Mouse (Mus musculus) retina, embryonic 14.5 days (tissue): ENCODE results near the gene Gpr155.

ENCODE experiments used
- DNase-seq: peaks from one replicate; pipeline ENCODE4 v3.0.0-alpha.2; 2015; ENCODE audit warnings: low spot score

Gpr155 gene

DNA sequence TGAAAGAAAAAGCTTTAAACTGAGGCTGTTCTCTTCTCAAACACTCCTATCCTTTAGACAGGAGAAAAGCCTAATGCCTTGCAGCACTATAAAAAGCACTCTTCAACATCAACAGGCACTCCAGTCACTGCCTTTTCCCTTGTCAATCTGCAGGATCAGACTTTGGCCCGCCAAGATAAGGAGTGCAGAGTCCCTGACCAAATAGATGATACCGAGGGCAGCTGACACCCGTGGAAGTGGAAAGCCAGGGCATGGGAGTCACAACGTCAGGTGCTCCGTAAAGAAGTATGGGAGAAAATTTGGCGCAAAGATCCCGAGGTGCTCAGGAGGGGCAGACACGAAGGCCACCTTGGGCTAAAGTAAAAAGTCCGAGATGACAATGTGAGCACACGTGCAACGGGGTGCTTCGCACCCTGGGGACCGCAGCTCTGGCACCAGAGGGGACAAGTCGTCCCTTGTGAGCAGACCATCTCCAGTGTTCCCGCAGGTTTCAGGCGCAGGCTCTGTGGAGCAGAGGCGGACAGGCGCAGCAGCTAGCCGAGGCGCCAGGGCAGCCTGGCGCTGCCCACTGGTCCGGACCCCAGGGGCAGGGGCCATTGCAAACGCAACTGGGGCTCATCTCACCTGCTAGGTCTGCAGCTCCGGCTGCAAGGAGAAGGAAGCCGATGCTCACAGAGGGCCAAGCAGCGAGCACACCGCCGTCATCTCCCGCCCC lies 574 bp downstream of the Gpr155 start:
- peak; percentile 8 for DNase-seq

DNA sequence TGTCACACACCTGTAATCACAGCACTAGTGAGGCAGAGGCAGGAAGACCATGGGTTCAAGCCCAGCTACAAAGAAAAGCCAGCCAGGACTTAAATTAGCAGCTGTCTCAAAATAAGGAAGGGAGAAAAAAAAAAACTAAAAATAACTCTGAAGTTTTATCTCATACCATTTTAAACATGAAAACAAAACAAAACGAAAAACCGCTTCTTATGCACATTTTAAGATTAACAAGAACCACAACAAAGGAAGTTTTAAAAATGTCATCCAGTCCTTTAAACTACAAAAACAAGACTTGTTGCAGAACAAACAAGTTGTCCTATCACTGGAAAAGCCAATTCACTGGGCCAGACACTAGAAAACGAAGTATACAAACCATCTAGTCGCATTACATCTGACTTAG lies 1.2 kb downstream of the Gpr155 start:
- DNase-seq: no peak

DNA sequence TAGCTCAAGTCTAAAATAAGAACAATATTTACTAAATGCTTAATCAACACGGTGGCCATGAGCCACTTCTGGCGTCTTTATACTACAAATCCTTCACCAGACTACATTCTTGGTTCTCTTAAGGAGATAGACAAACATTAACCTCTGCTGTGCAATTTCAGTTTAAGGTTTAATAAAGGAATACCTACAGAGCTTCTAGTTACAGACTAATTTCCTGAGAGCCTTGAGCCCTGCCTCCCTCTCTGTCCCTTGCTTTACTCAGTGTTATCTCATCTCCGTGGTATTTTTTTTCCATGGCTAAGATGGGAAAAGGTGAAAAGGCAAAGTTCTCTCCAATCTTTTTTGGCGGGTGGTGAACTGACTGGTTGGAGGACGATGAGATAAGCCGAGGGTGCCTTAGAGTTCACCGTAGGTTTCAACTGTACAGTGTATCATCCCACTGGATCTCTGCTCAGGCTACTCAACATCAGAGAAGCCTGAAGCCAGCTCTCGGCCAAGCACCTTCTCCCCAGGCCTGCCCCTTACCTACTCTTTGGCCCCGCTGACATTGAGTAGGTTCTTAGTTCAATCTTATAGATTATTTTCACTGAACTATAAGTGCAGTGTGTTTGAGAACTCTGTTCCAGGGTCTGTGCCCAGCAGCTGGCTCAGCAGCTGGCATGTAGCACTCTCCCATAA lies 5.9 kb downstream of the Gpr155 start:
- no peak for DNase-seq

DNA sequence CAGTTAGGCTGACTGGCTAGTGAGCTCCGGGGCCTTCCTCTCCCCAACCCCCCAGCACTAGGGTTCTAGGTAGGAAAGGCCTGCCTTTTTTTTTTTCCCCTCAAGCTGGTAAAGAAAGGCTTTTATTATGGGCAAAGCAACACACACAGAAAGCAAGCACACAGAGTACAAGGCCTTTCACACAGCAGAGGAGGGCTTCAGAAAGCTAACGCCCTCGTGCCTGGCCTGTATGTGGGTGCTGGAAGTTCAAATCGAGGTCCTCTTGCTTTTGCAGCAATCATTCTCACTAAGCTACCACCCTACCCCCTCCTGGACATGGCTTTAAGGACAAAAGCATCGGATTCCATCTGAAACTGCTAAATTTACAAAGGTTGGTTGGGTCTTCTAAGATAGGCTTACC lies 6.7 kb downstream of the Gpr155 start:
- no peak for DNase-seq

DNA sequence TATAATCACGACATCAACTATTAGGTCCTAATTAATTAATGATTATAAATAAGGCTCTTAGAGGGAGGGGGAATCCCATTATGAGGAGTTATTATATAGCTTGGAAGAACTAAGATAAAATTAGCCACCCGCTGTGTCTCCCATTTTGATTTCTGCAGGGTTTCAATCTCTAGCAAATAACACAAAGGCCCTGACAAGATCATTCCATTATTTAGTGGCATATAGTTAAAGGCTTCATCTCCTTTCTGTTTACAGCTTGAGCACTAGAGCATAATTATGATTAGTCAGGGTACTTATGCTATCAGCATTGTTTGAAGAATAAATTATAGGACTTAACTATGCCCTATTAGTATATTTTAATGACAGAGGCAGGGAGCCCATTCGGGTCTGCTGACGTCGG lies 8.0 kb downstream of the Gpr155 start:
- no peak for DNase-seq

DNA sequence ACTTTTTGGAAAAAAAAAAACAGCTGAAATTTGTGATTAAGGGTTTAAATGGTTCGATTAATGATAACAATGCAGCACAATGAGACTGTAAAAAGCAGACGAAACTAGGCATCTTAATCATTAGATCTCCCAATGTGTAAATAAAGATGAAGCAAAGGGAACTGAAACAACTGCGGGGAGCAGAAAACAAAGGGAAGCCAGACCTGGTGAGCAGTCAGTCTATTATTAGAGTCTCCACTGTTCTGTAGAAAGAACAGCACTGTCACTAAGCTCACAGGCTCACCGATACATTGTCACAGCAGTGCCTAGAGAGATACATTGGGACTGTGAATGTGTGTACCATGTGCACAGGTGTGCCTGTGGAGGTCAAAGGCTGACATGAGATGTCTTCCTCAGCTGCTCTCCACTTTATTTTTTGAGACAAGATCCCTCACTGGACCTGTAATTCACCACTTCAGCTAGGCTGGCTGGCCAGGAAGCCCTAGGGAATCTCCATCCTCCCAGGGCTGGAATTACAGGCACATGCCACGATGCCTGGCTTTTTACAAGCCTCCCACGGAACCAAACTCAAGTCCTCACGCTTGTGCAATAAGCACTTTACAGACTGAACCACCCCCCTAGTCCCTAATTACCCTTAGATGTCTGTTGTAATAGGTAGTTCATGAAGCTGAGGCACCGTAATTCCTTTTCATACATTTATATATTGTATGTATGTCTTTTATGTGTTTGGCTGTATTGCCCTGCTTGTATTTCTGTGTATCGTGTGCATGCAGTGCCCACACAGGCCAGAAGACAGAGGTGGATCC lies 14.6 kb downstream of the Gpr155 start:
- DNase-seq: no peak

DNA sequence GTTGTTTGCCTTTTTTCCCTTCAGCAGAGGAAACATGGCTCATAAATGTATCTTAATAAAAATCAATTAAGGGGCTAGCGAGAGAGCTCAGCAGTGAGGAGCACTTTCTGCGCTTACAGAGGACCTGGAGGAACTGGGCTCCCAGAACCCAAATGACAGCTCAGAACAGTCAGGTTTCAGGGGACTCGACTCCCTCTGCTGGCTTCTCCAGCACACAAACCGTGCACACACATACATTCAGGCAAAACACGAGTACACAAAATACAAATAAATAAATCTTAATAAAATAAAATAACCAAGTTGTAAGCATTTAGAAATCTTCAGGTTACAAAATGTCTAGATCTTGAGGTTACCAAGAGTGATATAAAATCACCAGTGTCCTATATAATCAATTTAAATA lies 22.9 kb downstream of the Gpr155 start:
- DNase-seq: no peak

DNA sequence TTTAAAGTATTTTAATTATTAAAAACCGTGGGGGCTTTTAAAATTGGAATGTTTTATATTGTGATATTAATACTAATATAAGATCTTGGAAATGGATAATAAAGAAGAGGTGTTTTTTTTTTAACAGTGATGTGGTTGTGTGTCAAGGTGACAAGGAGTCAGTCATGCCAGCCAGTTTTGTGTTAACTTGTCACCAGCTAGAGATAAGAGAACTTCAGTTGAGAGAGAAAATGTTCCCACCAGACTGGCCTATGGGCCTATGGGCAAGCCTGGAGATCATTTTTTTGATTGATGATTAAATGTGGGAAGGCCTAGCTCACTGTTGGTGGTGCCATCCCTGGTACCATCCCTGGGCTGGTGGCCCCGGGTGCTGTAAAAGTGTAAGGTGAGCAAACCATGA lies 25.8 kb downstream of the Gpr155 start:
- no peak for DNase-seq

DNA sequence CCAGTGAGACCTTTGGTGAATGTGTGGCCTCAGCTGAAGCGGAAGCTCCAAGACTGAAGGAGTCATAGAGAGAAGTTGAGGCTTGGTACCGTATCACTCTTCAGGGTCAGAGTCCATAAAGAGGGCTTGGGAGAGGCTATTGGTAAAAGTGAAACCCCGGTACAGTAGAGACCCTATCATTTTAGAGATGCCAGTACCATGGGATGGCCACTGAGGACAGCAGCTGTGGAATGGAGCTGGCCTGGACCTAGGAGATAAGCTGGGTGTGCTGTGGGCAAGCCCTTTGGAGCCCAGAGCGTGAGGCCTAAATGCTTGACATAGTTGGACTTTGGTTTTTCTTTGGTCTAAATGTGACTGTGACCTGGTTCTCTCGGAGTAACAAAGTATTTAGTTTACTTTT lies 26.4 kb downstream of the Gpr155 start:
- DNase-seq: no peak

DNA sequence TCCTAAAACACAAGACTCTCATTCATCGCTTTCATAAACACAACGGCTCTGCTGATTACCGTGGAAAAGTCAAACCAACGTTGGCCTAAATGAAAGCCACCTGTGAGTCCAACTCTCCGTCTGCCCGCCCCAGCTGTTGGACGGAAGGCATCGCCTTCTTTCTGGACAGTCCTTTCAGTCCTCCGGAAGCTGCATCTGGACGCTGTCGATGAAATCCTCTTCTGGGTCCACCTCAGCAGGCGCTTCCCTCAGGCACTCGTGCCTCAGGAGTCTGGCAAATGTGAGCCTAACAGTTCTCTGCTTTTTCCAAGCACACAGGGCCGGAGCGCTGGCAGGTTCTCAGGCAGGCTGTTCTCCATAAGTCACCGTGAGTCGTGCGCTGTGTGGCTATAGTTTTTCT lies 29.4 kb downstream of the Gpr155 start:
- DNase-seq: no peak

DNA sequence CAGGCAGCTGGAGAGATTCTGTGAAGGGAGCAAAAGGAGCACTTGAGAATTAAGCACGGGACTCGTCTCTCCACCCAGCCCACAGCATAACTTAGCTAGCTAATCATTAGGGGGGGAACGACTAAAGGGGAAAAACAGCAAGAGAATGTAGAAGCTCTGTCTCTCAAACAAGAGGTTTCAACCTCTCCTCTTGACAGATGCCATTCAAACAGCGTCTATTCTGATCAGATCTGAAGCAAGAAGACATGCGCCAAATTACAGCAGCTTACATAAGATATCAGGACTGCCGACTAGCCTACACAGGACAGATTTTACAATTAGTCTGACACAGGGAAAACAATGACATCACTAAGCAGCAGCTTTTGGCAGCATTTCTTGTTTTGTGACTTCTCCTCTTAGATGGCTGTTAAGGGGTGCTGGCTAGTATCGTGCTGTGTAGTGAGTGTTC lies 34.4 kb downstream of the Gpr155 start:
- DNase-seq: no peak

DNA sequence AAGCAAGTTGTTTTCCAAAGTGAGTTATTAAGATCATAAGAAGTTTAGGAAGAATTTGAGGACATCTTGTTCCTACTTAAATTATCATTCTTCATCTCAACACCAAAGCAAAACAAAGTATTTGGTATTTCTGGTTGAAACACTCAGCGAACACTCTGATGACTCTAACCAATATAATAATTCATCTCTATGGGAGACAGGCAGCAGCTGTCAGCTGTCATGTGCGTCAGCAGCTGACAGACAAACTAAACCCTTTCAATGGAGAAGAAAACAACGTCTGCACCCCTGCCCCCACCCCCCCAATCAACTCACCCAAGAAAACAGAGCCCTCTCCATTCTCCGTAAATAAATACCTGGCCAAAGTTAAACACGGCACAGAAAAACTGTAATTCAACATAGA lies 34.9 kb downstream of the Gpr155 start:
- DNase-seq: peak; percentile 26

DNA sequence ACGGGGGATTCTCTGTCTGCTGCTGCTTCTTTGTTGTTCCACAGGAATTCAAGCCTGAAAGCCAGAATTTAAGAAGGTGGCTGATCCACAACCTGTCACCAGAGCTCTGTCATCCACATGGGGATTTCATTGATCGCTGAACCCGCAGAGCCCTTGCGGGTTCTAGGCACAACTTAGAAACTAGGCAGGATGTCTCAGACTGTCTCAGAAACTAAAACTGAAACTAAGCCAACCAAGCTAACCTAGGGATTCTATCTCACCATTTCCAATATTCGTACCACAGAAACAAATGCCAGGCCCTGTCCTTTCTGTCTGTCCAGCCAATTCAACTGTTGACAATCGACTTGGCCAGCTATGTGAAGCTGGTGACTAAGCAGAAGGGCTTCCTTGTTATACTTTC lies 38.2 kb downstream of the Gpr155 start:
- DNase-seq: no peak

DNA sequence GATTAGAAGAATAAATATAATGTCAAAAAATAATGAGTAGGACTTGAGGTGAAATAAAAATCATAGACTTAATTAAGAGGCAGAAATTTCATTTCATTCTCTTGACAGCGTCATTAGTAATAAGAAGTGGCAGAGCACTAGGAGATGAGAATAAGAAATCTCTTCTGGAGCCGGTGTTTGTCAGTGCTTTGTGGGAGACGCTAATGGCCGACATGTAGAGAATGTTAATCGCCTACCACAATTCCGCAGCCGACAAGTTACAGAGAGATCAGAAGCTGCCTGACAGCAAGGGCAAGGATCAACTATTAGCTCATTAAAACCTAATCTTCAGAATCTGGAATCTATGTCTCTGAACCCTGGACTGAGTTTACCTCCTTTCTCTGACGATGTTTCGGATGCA lies 38.6 kb downstream of the Gpr155 start:
- peak; percentile 15 for DNase-seq

DNA sequence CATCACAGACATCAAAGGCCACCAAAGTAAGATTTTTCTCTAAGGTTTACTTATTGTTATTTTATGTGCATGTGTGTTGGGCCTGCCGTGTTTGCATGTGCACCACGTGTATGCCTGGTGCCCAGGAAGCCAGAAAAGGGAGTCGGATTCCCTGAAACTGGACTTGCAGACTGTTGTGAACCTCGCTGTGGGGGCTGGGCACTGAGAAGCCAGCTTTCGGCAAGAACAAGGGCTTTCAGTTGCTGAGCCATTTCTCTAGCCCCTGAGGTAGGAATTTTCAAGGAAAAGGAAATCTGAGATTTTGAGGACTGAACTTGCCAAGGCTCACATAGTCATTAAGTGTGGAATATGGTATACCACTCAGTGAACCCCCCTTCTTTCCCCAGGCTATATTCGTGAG lies 39.2 kb downstream of the Gpr155 start:
- DNase-seq: no peak

DNA sequence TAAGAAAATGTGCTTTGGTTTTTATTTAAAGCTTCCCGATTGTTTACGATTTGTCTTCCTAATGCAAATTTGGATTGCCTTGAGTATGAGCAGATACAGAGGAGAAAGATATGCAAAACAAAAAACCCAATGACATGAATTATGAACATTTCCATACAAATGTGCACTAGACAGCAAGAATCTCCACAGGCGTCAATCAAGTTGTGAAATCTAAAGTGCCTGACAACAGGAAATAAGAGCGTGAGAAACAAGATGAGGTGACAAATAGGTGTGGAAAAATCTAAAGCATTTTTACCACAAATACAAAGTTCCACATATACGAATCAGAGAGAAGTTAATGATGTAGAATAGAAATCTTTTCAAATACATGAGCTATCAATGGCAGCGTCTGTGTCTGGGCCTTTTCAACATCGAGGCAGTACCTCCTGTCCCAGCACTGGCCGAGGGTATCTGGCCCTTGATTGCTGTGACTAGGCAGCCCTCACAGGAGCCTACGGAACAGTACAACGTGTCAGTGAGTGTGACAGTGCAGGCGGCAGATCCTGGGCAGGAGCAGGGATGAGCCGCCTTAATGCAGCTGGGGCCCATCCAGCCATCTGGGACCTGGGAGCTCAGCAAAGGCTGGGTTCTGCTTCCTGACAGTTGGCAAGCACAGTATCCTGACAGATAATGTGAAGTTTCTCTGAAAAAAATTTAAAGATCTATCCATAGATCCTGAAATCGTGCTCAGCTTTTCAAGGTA lies 39.9 kb downstream of the Gpr155 start:
- peak; percentile 24 for DNase-seq

DNA sequence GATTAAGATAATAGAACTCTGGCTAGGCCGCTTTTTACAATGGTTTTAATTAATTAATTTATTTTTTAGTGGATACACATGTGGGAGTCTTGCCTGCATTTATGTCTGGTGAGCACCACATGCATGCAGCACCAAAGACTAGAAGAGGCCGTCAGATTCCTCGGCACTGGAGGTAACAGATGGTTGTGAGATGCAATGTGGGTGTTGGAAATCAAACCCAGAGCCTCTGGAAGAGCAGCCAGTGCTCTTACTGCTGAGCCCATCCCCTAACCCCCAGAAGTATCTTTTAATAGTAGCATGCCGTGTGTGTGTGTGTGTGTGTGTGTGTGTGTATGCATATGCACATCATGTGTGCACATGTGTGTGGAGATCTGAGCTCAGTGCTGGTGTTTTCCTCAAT lies 41.2 kb downstream of the Gpr155 start:
- DNase-seq: no peak

DNA sequence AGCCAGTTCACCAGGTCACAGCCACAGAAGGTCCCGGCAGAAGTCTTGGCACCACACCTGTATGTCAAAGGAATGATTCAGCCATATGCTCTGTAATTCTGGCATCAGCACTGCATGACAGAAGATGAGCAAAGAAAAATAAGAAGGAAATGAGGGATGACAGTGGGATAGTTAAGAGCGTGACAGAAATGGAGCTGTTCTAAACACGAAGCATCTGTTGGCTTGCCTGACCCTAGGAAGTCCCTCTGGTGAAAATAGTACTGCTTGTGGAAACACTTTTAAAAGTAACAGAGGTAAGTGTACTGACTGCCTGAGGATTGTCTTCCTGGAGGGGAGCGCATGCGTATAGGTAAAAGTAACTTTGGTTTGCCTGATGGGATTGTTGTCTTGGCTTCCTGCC lies 42.7 kb downstream of the Gpr155 start:
- no peak for DNase-seq

DNA sequence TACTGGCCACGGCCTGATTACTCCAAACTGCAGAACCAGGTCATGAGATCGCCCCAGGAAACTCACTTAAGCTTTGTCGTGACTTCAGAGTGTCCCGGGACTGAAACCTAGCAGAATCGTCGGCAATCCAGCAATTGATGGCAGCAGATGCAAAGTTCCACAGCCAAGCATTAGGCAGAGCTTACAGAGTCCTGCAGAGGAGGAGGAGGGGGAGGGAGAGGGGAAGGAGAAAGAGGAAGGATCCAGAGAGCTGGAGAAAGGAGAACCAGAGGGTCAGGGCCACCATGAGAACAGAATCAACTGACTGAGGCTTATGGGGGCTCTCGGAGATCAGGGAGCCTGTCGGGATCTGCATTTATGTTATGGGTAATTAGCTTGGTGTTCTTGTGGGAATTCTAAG lies 48.0 kb downstream of the Gpr155 start:
- no peak for DNase-seq

DNA sequence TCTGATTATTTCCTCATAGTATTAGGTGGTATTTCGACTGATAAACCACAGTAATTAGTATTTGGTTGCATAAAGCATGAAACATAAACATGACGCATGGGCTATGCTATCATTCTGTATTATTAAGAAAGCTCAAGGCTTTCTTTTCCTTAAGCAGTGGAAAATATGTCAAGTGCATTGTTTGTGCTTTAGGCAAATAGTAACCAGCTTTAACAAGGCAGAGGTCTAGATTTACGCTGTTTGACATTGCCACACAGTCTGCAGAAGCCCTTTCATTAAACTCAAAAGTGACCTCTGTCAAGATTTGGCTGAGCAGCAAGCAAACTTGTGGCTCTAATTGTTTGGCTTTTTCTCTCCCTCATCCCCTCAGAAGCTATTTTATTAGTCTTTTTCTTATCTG lies 50.4 kb downstream of the Gpr155 start:
- no peak for DNase-seq

DNA sequence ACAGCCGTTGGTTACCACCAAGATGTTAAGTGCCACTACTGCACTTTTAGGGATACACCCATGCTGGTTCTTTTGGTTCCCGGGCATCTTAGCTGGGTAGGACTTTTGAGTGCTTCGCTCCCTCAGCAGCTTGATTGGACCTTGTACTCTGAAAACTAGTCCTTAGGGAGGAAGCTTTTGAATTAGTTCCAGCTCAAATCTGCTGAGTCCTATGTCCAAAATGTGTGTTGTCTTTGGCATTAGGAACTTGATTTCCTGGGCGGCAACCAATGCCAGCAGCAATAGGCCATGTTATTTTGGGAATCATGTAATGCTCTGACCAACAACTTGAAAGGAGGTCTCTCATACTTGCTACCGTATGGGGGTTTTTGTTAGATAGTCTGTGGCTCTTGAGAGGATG lies 60.5 kb downstream of the Gpr155 start:
- no peak for DNase-seq

DNA sequence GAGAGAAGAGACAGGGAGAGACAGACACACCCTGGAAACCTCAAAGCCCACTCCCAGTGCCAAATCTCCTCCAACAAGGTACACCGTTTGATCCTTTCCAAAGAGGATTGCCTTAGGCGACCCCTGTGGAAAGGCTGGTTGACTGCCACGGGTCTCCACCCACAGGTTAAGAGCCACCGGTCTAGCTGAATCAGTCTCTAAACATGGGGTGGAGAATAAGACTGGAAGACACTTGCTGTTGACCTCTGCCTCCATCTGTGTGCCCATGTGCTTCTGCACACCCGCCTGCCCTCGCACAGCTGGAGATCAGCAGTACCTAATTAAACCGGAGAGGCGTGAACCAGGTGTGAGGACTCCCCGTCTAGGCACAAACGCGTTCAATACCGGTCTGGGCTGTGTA lies 63.4 kb downstream of the Gpr155 start:
- peak; percentile 7 for DNase-seq
